Mouse (Mus musculus): ENCODE measurements at regions not wholly inside any gene's neighbourhood (a gene's known extent, or its start where the extent isn't known, plus 50 kb on each side); places are given as distances from the start of the nearest gene placed in this dataset.

- Histone ChIP-seq H3K36me3 (ENCODE audit: control insufficient read depth, insufficient read depth, low read length) (no peaks in the 10 kb centered on the region), H3K9me3 (ENCODE audit: control insufficient read depth, low read length) (no peaks in the 10 kb centered on the region), H3K4me3 (ENCODE audit: low read depth, low read length) (no peak overlapping the region), H3K4me2 (ENCODE audit: low read depth) (no peak overlapping the region), H3K9ac (ENCODE audit: low read length) (no peak overlapping the region), H3K4me1 (ENCODE audit: control insufficient read depth, insufficient read depth, low read length) (no peaks in the 10 kb centered on the region), H3K27ac (ENCODE audit: low read depth, low read length) (no peak overlapping the region), H3K27me3 (ENCODE audit: control insufficient read depth, insufficient read depth, low read length) (no peaks in the 10 kb centered on the region)
- 62% methylated on average over 1 of the region's 1 CpGs for WGBS
- no peak for ATAC-seq (ENCODE audit: insufficient read depth, low FRiP score, low TSS enrichment)
- no peak for DNase-seq (ENCODE audit: low spot score)
Measured at GRCm38 (mm10) chr6:36108830-36109229, 279.1 kb upstream of the Chrm2 start.

GRCm38 (mm10) chr6:36137223-36137622 lies 250.7 kb upstream of the Chrm2 start:
- WGBS = 90% methylated on average over 1 of the region's 1 CpGs

GRCm38 (mm10) chr6:36147267-36147666 lies 240.6 kb upstream of the Chrm2 start:
- no peaks in the 10 kb centered on the region for H3K36me3 ChIP-seq (ENCODE audit: control insufficient read depth, insufficient read depth, low read length)
- WGBS = 96% methylated on average over 1 of the region's 1 CpGs
- no peak overlapping the region for H3K4me2 ChIP-seq (ENCODE audit: low read depth)
- no peak overlapping the region for H3K4me3 ChIP-seq (ENCODE audit: low read depth, low read length)
- DNase-seq (ENCODE audit: low spot score) (no peak), ATAC-seq (ENCODE audit: insufficient read depth, low FRiP score, low TSS enrichment) (no peak)
- no peak overlapping the region for H3K9ac ChIP-seq (ENCODE audit: low read length)
- H3K4me1 ChIP-seq (ENCODE audit: control insufficient read depth, insufficient read depth, low read length) = no peaks in the 10 kb centered on the region
- H3K9me3 ChIP-seq (ENCODE audit: control insufficient read depth, low read length) = no peaks in the 10 kb centered on the region
- no peaks in the 10 kb centered on the region for H3K27me3 ChIP-seq (ENCODE audit: control insufficient read depth, insufficient read depth, low read length)
- no peak overlapping the region for H3K27ac ChIP-seq (ENCODE audit: low read depth, low read length)

More at GRCm38 (mm10) chr6:36137223-36137622, 250.7 kb upstream of the Chrm2 start:
- Histone ChIP-seq H3K9ac (ENCODE audit: low read length) (no peak overlapping the region), H3K27me3 (ENCODE audit: control insufficient read depth, insufficient read depth, low read length) (no peaks in the 10 kb centered on the region), H3K4me1 (ENCODE audit: control insufficient read depth, insufficient read depth, low read length) (no peaks in the 10 kb centered on the region), H3K27ac (ENCODE audit: low read depth, low read length) (no peak overlapping the region), H3K9me3 (ENCODE audit: control insufficient read depth, low read length) (no peaks in the 10 kb centered on the region), H3K4me3 (ENCODE audit: low read depth, low read length) (no peak overlapping the region), H3K36me3 (ENCODE audit: control insufficient read depth, insufficient read depth, low read length) (no peaks in the 10 kb centered on the region), H3K4me2 (ENCODE audit: low read depth) (no peak overlapping the region)
- DNase-seq (ENCODE audit: low spot score) (no peak), ATAC-seq (ENCODE audit: insufficient read depth, low FRiP score, low TSS enrichment) (no peak)

- no peak overlapping the region for H3K4me2 ChIP-seq (ENCODE audit: low read depth)
- no peak for ATAC-seq (ENCODE audit: insufficient read depth, low FRiP score, low TSS enrichment)
- H3K9me3 ChIP-seq (ENCODE audit: control insufficient read depth, low read length) = no peaks in the 10 kb centered on the region
Measured at GRCm38 (mm10) chr6:36174514-36174913, 213.4 kb upstream of the Chrm2 start.

GRCm38 (mm10) chr6:36175112-36175511 lies 212.8 kb upstream of the Chrm2 start:
- Histone ChIP-seq H3K27me3 (ENCODE audit: control insufficient read depth, insufficient read depth, low read length) (no peaks in the 10 kb centered on the region), H3K9me3 (ENCODE audit: control insufficient read depth, low read length) (no peaks in the 10 kb centered on the region), H3K4me1 (ENCODE audit: control insufficient read depth, insufficient read depth, low read length) (no peaks in the 10 kb centered on the region), H3K27ac (ENCODE audit: low read depth, low read length) (no peak overlapping the region), H3K36me3 (ENCODE audit: control insufficient read depth, insufficient read depth, low read length) (no peaks in the 10 kb centered on the region), H3K4me3 (ENCODE audit: low read depth, low read length) (no peak overlapping the region), H3K9ac (ENCODE audit: low read length) (no peak overlapping the region), H3K4me2 (ENCODE audit: low read depth) (no peak overlapping the region)
- DNase-seq (ENCODE audit: low spot score) = no peak
- no peak for ATAC-seq (ENCODE audit: insufficient read depth, low FRiP score, low TSS enrichment)
- 79% methylated on average over 3 of the region's 3 CpGs for WGBS

More at GRCm38 (mm10) chr6:36174514-36174913, 213.4 kb upstream of the Chrm2 start:
- H3K4me3 ChIP-seq (ENCODE audit: low read depth, low read length) = no peak overlapping the region
- no peak overlapping the region for H3K27ac ChIP-seq (ENCODE audit: low read depth, low read length)
- H3K27me3 ChIP-seq (ENCODE audit: control insufficient read depth, insufficient read depth, low read length) = no peaks in the 10 kb centered on the region
- H3K36me3 ChIP-seq (ENCODE audit: control insufficient read depth, insufficient read depth, low read length) = no peaks in the 10 kb centered on the region
- H3K4me1 ChIP-seq (ENCODE audit: control insufficient read depth, insufficient read depth, low read length) = no peaks in the 10 kb centered on the region
- no peak overlapping the region for H3K9ac ChIP-seq (ENCODE audit: low read length)
- no peak for DNase-seq (ENCODE audit: low spot score)

- no peaks in the 10 kb centered on the region for H3K9me3 ChIP-seq (ENCODE audit: control insufficient read depth, low read length)
- H3K4me3 ChIP-seq (ENCODE audit: low read depth, low read length) = no peak overlapping the region
- no peaks in the 10 kb centered on the region for H3K4me1 ChIP-seq (ENCODE audit: control insufficient read depth, insufficient read depth, low read length)
- no peak overlapping the region for H3K4me2 ChIP-seq (ENCODE audit: low read depth)
- no peaks in the 10 kb centered on the region for H3K27me3 ChIP-seq (ENCODE audit: control insufficient read depth, insufficient read depth, low read length)
- no peaks in the 10 kb centered on the region for H3K36me3 ChIP-seq (ENCODE audit: control insufficient read depth, insufficient read depth, low read length)
- 96% methylated on average over 3 of the region's 3 CpGs for WGBS
- no peak overlapping the region for H3K9ac ChIP-seq (ENCODE audit: low read length)
- H3K27ac ChIP-seq (ENCODE audit: low read depth, low read length) = no peak overlapping the region
- DNase-seq (ENCODE audit: low spot score) = no peak
- no peak for ATAC-seq (ENCODE audit: insufficient read depth, low FRiP score, low TSS enrichment)
Measured at GRCm38 (mm10) chr6:36179895-36180294, 208.0 kb upstream of the Chrm2 start.

- Histone ChIP-seq H3K27me3 (ENCODE audit: control insufficient read depth, insufficient read depth, low read length) (no peaks in the 10 kb centered on the region), H3K4me1 (ENCODE audit: control insufficient read depth, insufficient read depth, low read length) (no peaks in the 10 kb centered on the region), H3K27ac (ENCODE audit: low read depth, low read length) (no peak overlapping the region), H3K9me3 (ENCODE audit: control insufficient read depth, low read length) (no peaks in the 10 kb centered on the region), H3K9ac (ENCODE audit: low read length) (no peak overlapping the region), H3K4me2 (ENCODE audit: low read depth) (no peak overlapping the region), H3K36me3 (ENCODE audit: control insufficient read depth, insufficient read depth, low read length) (no peaks in the 10 kb centered on the region), H3K4me3 (ENCODE audit: low read depth, low read length) (no peak overlapping the region)
- DNase-seq (ENCODE audit: low spot score) (no peak), ATAC-seq (ENCODE audit: insufficient read depth, low FRiP score, low TSS enrichment) (no peak)
- WGBS = 77% methylated on average over 1 of the region's 1 CpGs
Measured at GRCm38 (mm10) chr6:36182698-36183097, 205.2 kb upstream of the Chrm2 start.

GRCm38 (mm10) chr6:36206666-36207065 lies 181.2 kb upstream of the Chrm2 start:
- 87% methylated on average over 2 of the region's 2 CpGs for WGBS
- no peak for ATAC-seq (ENCODE audit: insufficient read depth, low FRiP score, low TSS enrichment)
- no peak for DNase-seq (ENCODE audit: low spot score)

GRCm38 (mm10) chr6:36221308-36221707 lies 166.6 kb upstream of the Chrm2 start:
- H3K36me3 ChIP-seq (ENCODE audit: control insufficient read depth, insufficient read depth, low read length) = no peaks in the 10 kb centered on the region
- no peaks in the 10 kb centered on the region for H3K27me3 ChIP-seq (ENCODE audit: control insufficient read depth, insufficient read depth, low read length)
- 87% methylated on average over 4 of the region's 4 CpGs for WGBS
- H3K4me1 ChIP-seq (ENCODE audit: control insufficient read depth, insufficient read depth, low read length) = no peaks in the 10 kb centered on the region
- DNase-seq (ENCODE audit: low spot score) = no peak
- ATAC-seq (ENCODE audit: insufficient read depth, low FRiP score, low TSS enrichment) = no peak
- no peak overlapping the region for H3K4me3 ChIP-seq (ENCODE audit: low read depth, low read length)
- no peak overlapping the region for H3K4me2 ChIP-seq (ENCODE audit: low read depth)
- no peaks in the 10 kb centered on the region for H3K9me3 ChIP-seq (ENCODE audit: control insufficient read depth, low read length)
- no peak overlapping the region for H3K9ac ChIP-seq (ENCODE audit: low read length)
- no peak overlapping the region for H3K27ac ChIP-seq (ENCODE audit: low read depth, low read length)

More at GRCm38 (mm10) chr6:36206666-36207065, 181.2 kb upstream of the Chrm2 start:
- no peak overlapping the region for H3K27ac ChIP-seq (ENCODE audit: low read depth, low read length)
- H3K27me3 ChIP-seq (ENCODE audit: control insufficient read depth, insufficient read depth, low read length) = no peaks in the 10 kb centered on the region
- H3K4me3 ChIP-seq (ENCODE audit: low read depth, low read length) = no peak overlapping the region
- H3K4me2 ChIP-seq (ENCODE audit: low read depth) = no peak overlapping the region
- no peak overlapping the region for H3K9ac ChIP-seq (ENCODE audit: low read length)
- no peaks in the 10 kb centered on the region for H3K9me3 ChIP-seq (ENCODE audit: control insufficient read depth, low read length)
- H3K4me1 ChIP-seq (ENCODE audit: control insufficient read depth, insufficient read depth, low read length) = no peaks in the 10 kb centered on the region
- H3K36me3 ChIP-seq (ENCODE audit: control insufficient read depth, insufficient read depth, low read length) = no peaks in the 10 kb centered on the region

All from neural tube, embryonic 11.5 days (tissue).